Mouse (Mus musculus) spleen, embryonic (tissue): ENCODE measurements around the gene Zbtb24.

Source experiments
- CTCF ChIA-PET: fragments of 350-600 bp; sonication (Branson Sonifier 250); formaldehyde crosslinking; loops from one replicate; lab custom pipeline; 2022; lab: Charles Lee

Zbtb24 gene

DNA sequence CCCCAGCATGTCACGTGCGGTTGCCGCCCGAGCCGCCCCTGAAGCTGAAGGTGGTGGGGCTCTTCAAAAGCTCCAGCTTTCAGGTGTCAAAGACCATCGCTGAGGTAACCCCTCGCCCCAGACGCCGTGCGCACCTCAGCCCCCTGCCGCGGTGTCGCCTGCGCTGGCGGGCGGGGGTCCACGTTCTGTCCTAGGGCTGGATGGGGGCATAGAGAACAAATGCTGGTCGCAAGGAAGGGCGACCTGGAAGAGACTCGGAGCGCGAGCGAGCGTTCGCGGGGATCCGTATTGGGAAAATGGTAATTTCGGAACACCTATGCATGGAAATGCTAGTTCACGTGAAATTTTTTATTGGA lies 40.3 kb downstream of the Zbtb24 start:
- CTCF ChIA-PET = interaction anchor here (1.5 kb wide), 1 partner anchor 13 kb away, joined by 6 read pairs; no protein-coding TSS in a partner anchor

DNA sequence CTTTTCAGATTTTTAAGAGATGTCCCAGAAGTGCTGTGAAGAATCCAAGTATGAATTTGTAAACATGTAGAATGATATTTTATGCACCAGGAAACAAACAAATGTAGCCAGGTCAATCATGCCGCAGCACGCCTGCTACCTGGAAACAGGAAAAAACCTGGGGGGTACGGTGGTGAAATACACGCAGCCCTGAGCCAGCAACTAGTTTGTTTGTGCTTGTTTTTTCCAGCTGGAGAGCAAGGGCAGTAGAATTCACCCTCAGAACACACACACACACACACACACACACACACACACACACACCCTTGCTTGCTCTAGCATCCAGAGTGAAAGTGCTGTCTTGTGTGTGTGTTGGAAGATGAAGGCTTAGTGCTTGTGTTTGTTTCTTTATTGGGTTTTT lies 40.9 kb downstream of the Zbtb24 start:
- CTCF ChIA-PET = interaction anchor here (0.8 kb wide), 1 partner anchor 140 kb away, joined by 4 read pairs; no protein-coding TSS in a partner anchor

DNA sequence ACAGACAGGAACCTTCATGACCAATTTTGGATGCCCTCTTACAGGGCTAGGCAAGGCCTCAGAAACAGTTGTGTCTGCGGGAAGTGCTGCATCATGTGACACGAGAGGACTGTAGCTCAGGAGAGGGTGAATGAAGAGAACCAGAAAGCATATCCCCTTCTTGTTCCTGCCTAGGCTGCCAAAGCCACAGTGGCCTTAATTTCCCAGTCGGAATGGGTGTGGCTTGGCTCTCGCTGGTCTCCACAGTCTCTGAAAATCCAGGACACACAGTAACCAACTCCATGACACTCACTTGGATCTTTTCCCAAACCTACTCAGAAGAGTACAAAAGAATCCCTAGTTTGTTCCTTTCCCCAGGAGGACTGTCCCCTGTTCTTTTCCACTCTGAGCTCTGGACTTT lies 50.8 kb downstream of the Zbtb24 start:
- CTCF ChIA-PET = no interaction called here

DNA sequence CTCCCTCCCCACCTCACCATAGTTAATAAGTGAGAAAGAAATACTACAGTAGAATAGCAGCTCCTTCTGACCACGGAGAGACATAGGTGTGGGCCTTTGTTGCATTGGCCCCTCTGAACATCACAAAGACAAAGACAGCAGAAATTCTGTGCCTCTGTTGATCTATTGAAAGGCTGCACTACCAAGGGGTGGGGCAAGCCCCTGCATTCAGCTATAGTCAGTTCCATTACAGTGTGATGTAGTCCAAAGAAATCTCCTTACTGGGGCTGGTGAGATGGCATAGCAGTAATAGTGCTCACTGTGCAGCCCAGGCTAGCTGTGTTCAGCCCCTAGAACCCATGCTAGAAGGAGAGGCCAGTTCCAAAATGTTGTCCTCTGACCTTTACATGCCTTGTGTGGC lies 54.8 kb downstream of the Zbtb24 start:
- CTCF ChIA-PET = interaction anchor here (0.6 kb wide), 1 partner anchor 166 kb away, joined by 7 read pairs; no protein-coding TSS in a partner anchor

DNA sequence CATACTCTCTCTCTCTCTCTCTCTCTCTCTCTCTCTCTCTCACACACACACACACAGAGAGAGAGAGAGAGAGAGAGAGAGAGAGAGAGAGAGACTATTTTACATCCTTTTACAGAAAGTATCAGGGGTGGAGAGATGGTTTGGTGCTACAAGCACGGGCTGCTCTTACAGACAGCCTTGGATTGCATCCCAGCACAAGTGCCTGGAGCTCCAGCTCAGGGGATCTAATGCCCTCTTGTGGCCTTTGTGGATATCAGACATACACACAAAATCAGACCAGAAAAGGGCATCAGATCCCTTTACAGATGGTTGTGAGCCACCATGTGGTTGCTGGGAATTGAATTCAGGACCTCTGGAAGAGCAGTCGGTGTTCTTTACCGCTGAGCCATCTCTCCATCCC lies 55.3 kb downstream of the Zbtb24 start:
- CTCF ChIA-PET = interaction anchor here (1.0 to 1.3 kb wide), 3 partner anchors 71 to 185 kb away, joined by 5 to 6 read pairs (median 5); no protein-coding TSS in a partner anchor

DNA sequence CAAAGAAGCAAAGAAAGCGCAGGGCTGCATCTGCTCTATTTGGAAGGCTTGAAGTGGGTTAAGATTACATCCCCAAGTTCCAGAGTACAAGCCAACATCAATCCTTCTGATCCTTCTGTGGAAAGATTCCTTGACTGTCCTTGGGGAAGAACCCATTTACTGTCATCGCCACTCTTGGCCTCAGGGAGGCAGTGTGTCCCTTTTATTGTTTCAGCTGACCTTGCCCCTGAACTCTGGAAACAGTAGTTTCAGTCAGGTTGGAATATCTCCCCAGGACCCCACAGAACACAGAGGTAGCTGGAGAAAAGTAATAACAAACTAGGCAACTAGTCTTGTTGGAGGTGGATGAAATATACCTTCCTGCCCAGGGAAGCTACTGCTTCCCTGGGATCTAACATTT lies 59.0 kb downstream of the Zbtb24 start:
- CTCF ChIA-PET = interaction anchor here (0.8 to 1.1 kb wide), 5 partner anchors 9 to 181 kb away, joined by 3 to 12 read pairs (median 4); no protein-coding TSS in a partner anchor

DNA sequence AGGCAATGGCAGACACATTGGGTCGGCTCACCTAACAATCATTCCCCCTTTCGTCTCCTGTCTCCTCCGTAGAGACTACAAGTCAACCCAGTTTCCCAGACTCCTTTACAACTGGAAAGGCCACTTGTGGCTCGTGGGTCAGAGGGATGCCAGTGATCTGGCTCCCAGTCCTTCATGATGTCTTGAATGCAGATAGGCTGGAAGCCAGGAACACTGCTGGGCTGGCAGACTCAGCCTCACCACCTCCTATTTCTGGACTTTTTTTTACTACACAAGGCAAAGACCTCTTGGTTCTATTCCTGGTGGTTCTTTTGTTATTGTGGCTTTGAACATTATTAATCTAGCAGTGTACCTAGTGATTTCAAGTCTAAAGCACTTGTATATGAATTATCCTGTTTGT lies 64.1 kb downstream of the Zbtb24 start:
- CTCF ChIA-PET = interaction anchor here (0.6 kb wide), 1 partner anchor 164 kb away, joined by 8 read pairs; no protein-coding TSS in a partner anchor

DNA sequence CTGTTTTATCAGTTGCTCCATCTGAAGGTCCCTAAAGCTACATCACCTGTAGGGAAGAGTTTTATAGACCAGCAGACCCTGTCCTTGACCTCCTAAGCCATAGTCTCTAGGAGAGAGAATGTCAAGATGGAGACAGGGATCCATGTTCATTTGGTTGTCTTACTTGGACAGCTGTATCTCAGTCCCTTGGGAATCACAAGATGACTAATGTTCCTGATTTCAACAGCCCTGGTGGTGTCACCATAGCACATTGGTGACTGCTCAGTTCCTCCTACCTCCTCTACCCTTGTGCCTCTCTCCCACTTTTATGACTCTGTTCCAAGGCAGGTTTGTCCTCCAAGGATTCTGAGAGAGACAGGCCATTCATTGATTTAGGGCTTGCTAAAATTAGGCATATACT lies 64.7 kb downstream of the Zbtb24 start:
- CTCF ChIA-PET = interaction anchor here (0.6 kb wide), 1 partner anchor 163 kb away, joined by 8 read pairs; no protein-coding TSS in a partner anchor
